In genomic region chr17:53579612-53580011, GRCm38 (mm10) we compare ENCODE assay signal across 23 mouse cellular contexts. TPM values are rescaled to one million over a fixed set of nuclear protein-coding genes. Genes with fewer than 3 reads are reported as not detected.
A peak's percentile ranks its signal among the peaks of the same experiment; 100 is the strongest.
DNase-seq lines count a peak whose midpoint lies in the region; ATAC-seq and TF ChIP-seq lines count a peak whose summit lies in the region.
"Had no signal": no experiment of that assay in that cellular context is flagged by ENCODE, and none has a peak within 500 bp of the region (broad histone marks: within the 10 kb centered on the region; RNA-seq: fewer than 3 reads in every experiment).

No protein-coding gene starts in this region.

- no peak for TF ChIP-seq CTCF in gastrocnemius, adult 2 months (IDR thresholded peaks at IDR 0.05)

- H3K9me3 ChIP-seq in heart, embryonic 14.5 days (ENCODE audit: control insufficient read depth, low read length) = no peaks in the 10 kb centered on the region
- H3K9me3 ChIP-seq in ES-E14 (ENCODE audit: control insufficient read depth, insufficient read depth, low read depth, low read length) = no peaks in the 10 kb centered on the region
- H3K9me3 ChIP-seq: embryonic facial prominence, embryonic 13.5 days; forebrain, embryonic 15.5 days; hindbrain, embryonic 12.5 days; liver, embryonic 13.5 days; midbrain, embryonic 12.5 days; neural tube, embryonic 12.5 days had no signal

- H3K27me3 ChIP-seq in heart, embryonic 14.5 days (ENCODE audit: control insufficient read depth, insufficient read depth, low read length) = no peaks in the 10 kb centered on the region
- H3K27me3 ChIP-seq: embryonic facial prominence, embryonic 13.5 days; forebrain, embryonic 15.5 days; hindbrain, embryonic 12.5 days; liver, embryonic 13.5 days; midbrain, embryonic 12.5 days; neural tube, embryonic 12.5 days; Patski had no signal

- H3K4me1 ChIP-seq in heart, embryonic 14.5 days (ENCODE audit: control insufficient read depth in 2 of 2, insufficient read depth in 2 of 2, low read length in 2 of 2) = peaks cover 22 to 48% of the 10 kb centered on the region in 2 experiments
- H3K4me1 ChIP-seq in ES-E14 (ENCODE audit: control insufficient read depth in 2 of 2, insufficient read depth in 2 of 2, low read length in 2 of 2, poor library complexity in 1 of 2) = peaks cover 10 to 17% of the 10 kb centered on the region in 2 experiments; a peak in 3 of 4 replicates
- H3K4me1 ChIP-seq: forebrain, embryonic 15.5 days had no signal

- H3K4me3 ChIP-seq in gastrocnemius, adult 2 months = no peak overlapping the region
- H3K4me3 ChIP-seq in heart, embryonic 14.5 days (ENCODE audit: control insufficient read depth in 1 of 2, insufficient read depth in 1 of 2, low read depth in 1 of 2, low read length in 2 of 2) = no peak overlapping the region
- no peak overlapping the region for H3K4me3 ChIP-seq in ES-E14 (ENCODE audit: insufficient read depth in 1 of 2, low read depth in 1 of 2, low read length in 2 of 2, poor library complexity in 1 of 2, severe bottlenecking in 1 of 2)
- H3K4me3 ChIP-seq: embryonic facial prominence, embryonic 13.5 days; forebrain, embryonic 15.5 days; hindbrain, embryonic 12.5 days; liver, embryonic 13.5 days; midbrain, embryonic 12.5 days; neural tube, embryonic 12.5 days had no signal

- H3K9ac ChIP-seq in heart, embryonic 14.5 days (ENCODE audit: low read length) = no peak overlapping the region
- no peak overlapping the region for H3K9ac ChIP-seq in ES-E14 (ENCODE audit: insufficient read depth, low read depth, low read length, poor library complexity, severe bottlenecking)
- H3K9ac ChIP-seq: embryonic facial prominence, embryonic 13.5 days; forebrain, embryonic 15.5 days; hindbrain, embryonic 12.5 days; midbrain, embryonic 12.5 days; neural tube, embryonic 12.5 days had no signal

- H3K4me2 ChIP-seq in heart, embryonic 14.5 days (ENCODE audit: low read length) = no peak overlapping the region
- H3K4me2 ChIP-seq: embryonic facial prominence, embryonic 13.5 days; forebrain, embryonic 15.5 days; hindbrain, embryonic 12.5 days; midbrain, embryonic 12.5 days; neural tube, embryonic 12.5 days had no signal

- 62% methylated on average over 4 of the region's 4 CpGs for WGBS in heart, embryonic 14.5 days

- intact Hi-C loops in gastrocnemius, adult 2 months (cut with DNase I) = no loop called here

- in situ Hi-C loops in ES-E14 (cut with MboI; ENCODE audit: low sequenced_read_pairs in 2 of 2, unreplicated experiment in 2 of 2) = no loop called here

- DNase-seq in gastrocnemius, adult 2 months = no peak
- DNase-seq in gastrocnemius, postnatal 10 days = no peak
- no peak for DNase-seq in heart, adult 8-10 months (ENCODE audit: low spot score)
- DNase-seq in ES-E14 (ENCODE audit: low read depth, low spot score) = no peak
- no peak for DNase-seq in testis, postnatal 14 days (ENCODE audit: low spot score)
- DNase-seq: adrenal gland, adult 8-10 months; gastrocnemius, postnatal 36 days; kidney, adult 8-10 months; kidney, postnatal 14 days; liver, embryonic 13.5 days; right cerebral cortex, postnatal 4 days had no signal

- no peaks in the 10 kb centered on the region for H3K36me3 ChIP-seq in heart, embryonic 14.5 days (ENCODE audit: control insufficient read depth, insufficient read depth, low read length)
- no peaks in the 10 kb centered on the region for H3K36me3 ChIP-seq in ES-E14 (ENCODE audit: control insufficient read depth, insufficient read depth, low read length, poor library complexity, severe bottlenecking)
- H3K36me3 ChIP-seq: embryonic facial prominence, embryonic 13.5 days; forebrain, embryonic 15.5 days; hindbrain, embryonic 12.5 days; midbrain, embryonic 12.5 days; neural tube, embryonic 12.5 days had no signal

- H3K27ac ChIP-seq in gastrocnemius, adult 2 months = peak overlapping the region; percentile 75
- peak overlapping the region; percentile 76 to 83 for H3K27ac ChIP-seq in heart, embryonic 14.5 days (replicated peaks in 1 of 2; ENCODE audit: control insufficient read depth in 1 of 2, insufficient read depth in 1 of 2, low read depth in 2 of 2, low read length in 2 of 2)
- H3K27ac ChIP-seq in ES-E14 (ENCODE audit: insufficient read depth, low read depth, low read length, poor library complexity, severe bottlenecking) = peak overlapping the region; percentile 11; the same call in 1 of the 2 replicates
- H3K27ac ChIP-seq: embryonic facial prominence, embryonic 13.5 days; forebrain, embryonic 15.5 days; hindbrain, embryonic 12.5 days; macrophage; midbrain, embryonic 12.5 days; neural tube, embryonic 12.5 days had no signal

- ATAC-seq in heart, embryonic 14.5 days (ENCODE audit: insufficient number of reproducible peaks, insufficient read depth, low FRiP score, low read depth) = no peak
- ATAC-seq in erythroid progenitor cell, adult 5-6 weeks (replicated peaks; ENCODE audit: low FRiP score, poor library complexity, severe bottlenecking) = 0 out of 2 replicates have a peak, but pooled peaks have one; percentile 26
- ATAC-seq: forebrain, embryonic 15.5 days; inflammation-experienced regulatory T-cells, adult 6 months; Patski had no signal

TF ChIP-seq in ES-E14, 5 proteins besides CTCF, POLR2A, EP300 and RAD21:
- TF ChIP-seq HCFC1 (IDR thresholded peaks at IDR 0.05; ENCODE audit: borderline replicate concordance, insufficient read depth, low read length) (no peak), ZC3H11A (IDR thresholded peaks at IDR 0.05; ENCODE audit: borderline replicate concordance, low read depth, low read length) (no peak), CHD2 (IDR thresholded peaks at IDR 0.05; ENCODE audit: low read depth, low read length) (no peak), ZNF384 (IDR thresholded peaks at IDR 0.05; ENCODE audit: low read depth, low read length) (no peak), MAFK (IDR thresholded peaks at IDR 0.05; ENCODE audit: insufficient read depth, low read depth, low read length) (no peak)

RNA-seq across cellular contexts. Expression of gene Kat2b, which starts 13.0 kb away (rescaled TPM):
- total RNA-seq in gastrocnemius, adult 2 months (2021) = 10 to 100 TPM; 65.7 to 70.4 TPM
- total RNA-seq in gastrocnemius, postnatal 10 days (2021) = 10 to 100 TPM; 32.1 to 42.3 TPM
- 16.6 and 17.0 TPM in 2 replicates for polyA plus RNA-seq in heart, embryonic 14.5 days (2014; fragmentation: Nextera tagmentation; extraction: Ambion mirVana)
- total RNA-seq in heart, adult 8-10 months (2022) = 100 to 1,000 TPM in 1 of 4 experiments, 10 to 100 TPM in 3; 78.8 to 106 (median 88.9) TPM
- 25.1 and 32.1 TPM in 2 replicates for total RNA-seq in ES-E14 (2012; rRNA removed)
- 64.5 and 72.1 TPM in 2 replicates for total RNA-seq in erythroid progenitor cell, adult 5-6 weeks (2015; ENCODE audit: low replicate concordance)
- total RNA-seq in erythroid progenitor cell, adult 5-6 weeks (2017; ENCODE audit: low replicate concordance) = 29.3 and 63.5 TPM in 2 replicates

RNA-seq across cellular contexts. Expression of gene Pp2d1, which starts 40.4 kb away (rescaled TPM):
- total RNA-seq in gastrocnemius, adult 2 months (2021) = not detected
- not detected for total RNA-seq in gastrocnemius, postnatal 10 days (2021)
- polyA plus RNA-seq in heart, embryonic 14.5 days (2014; fragmentation: Nextera tagmentation; extraction: Ambion mirVana) = 0.32 and 0.40 TPM in 2 replicates
- not detected for total RNA-seq in heart, adult 8-10 months (2022)
- total RNA-seq in ES-E14 (2012; rRNA removed) = 0.31 and 0.48 TPM in 2 replicates
- total RNA-seq in erythroid progenitor cell, adult 5-6 weeks (2015; ENCODE audit: low replicate concordance) = not detected in 2 replicates
- not detected in 2 replicates for total RNA-seq in erythroid progenitor cell, adult 5-6 weeks (2017; ENCODE audit: low replicate concordance)
- total RNA-seq: adrenal gland, adult 8-10 months; gastrocnemius, postnatal 36 days; layer of hippocampus, adult 8-10 months; left cerebral cortex, postnatal 4 days had no signal
- polyA plus RNA-seq: macrophage had no signal

Comparison
In these comparisons a context has a peak if more than half of its experiments do, and no peak if none do; other contexts are left out.
1. H3K27ac ChIP-seq: peak in every context shown above with its lines; median percentile 80 in heart, embryonic 14.5 days; 75 in gastrocnemius, adult 2 months; 11 in ES-E14.